Mouse (Mus musculus): Measurements from ENCODE around the gene S1pr2. TPM values are rescaled to one million over a fixed set of nuclear protein-coding genes. Genes with fewer than 3 reads are reported as not detected.
"Not testable (repeated sequence)": the region's sequence is repeated elsewhere in the genome, so short reads cannot be mapped to it uniquely, and the experiment has no call there.

S1pr2 gene
- polyA plus RNA-seq, 1 experiment = 34.0 TPM

- Histone ChIP-seq H3K27ac (ENCODE audit: insufficient read depth, low read length) (no peak overlapping the region), H3K4me3 (ENCODE audit: insufficient read depth, low read length) (no peak overlapping the region), H3K4me1 (ENCODE audit: control insufficient read depth, insufficient read depth, low read length) (no peaks in the 10 kb centered on the region)
- TF ChIP-seq POLR2A (IDR thresholded peaks at IDR 0.05; ENCODE audit: low read depth, low read length) (no peak), CTCF (IDR thresholded peaks at IDR 0.05; ENCODE audit: borderline replicate concordance, insufficient read depth, low read length) (no peak)
Measured at GRCm38 (mm10) chr9:21001651-21002200, 25.1 kb upstream of the S1pr2 start.

- no peaks in the 10 kb centered on the region for H3K4me1 ChIP-seq (ENCODE audit: control insufficient read depth, insufficient read depth, low read length)
Measured at GRCm38 (mm10) chr9:21000811-21001210, 24.2 kb upstream of the S1pr2 start.

GRCm38 (mm10) chr9:20998337-20998736 is 21.8 kb upstream of the S1pr2 start:
- H3K4me1 ChIP-seq (ENCODE audit: control insufficient read depth, insufficient read depth, low read length); H3K27ac ChIP-seq (ENCODE audit: insufficient read depth, low read length); H3K4me3 ChIP-seq (ENCODE audit: insufficient read depth, low read length): not testable (repeated sequence)

More at GRCm38 (mm10) chr9:21000811-21001210, 24.2 kb upstream of the S1pr2 start:
- Histone ChIP-seq H3K4me3 (ENCODE audit: insufficient read depth, low read length) (no peak overlapping the region), H3K27ac (ENCODE audit: insufficient read depth, low read length) (no peak overlapping the region)
- TF ChIP-seq POLR2A (IDR thresholded peaks at IDR 0.05; ENCODE audit: low read depth, low read length) (no peak), CTCF (IDR thresholded peaks at IDR 0.05; ENCODE audit: borderline replicate concordance, insufficient read depth, low read length) (peak; percentile 22; the same call in 1 of the 2 replicates)

- TF ChIP-seq CTCF (IDR thresholded peaks at IDR 0.05; ENCODE audit: borderline replicate concordance, insufficient read depth, low read length) (no peak), POLR2A (IDR thresholded peaks at IDR 0.05; ENCODE audit: low read depth, low read length) (no peak)
- H3K27ac ChIP-seq (ENCODE audit: insufficient read depth, low read length) = no peak overlapping the region
- no peak overlapping the region for H3K4me3 ChIP-seq (ENCODE audit: insufficient read depth, low read length)
- H3K4me1 ChIP-seq (ENCODE audit: control insufficient read depth, insufficient read depth, low read length) = no peaks in the 10 kb centered on the region
Measured at GRCm38 (mm10) chr9:20997065-20997464, 20.5 kb upstream of the S1pr2 start.

GRCm38 (mm10) chr9:20995069-20995468 is 18.5 kb upstream of the S1pr2 start:
- Histone ChIP-seq H3K4me3 (ENCODE audit: insufficient read depth, low read length) (no peak overlapping the region), H3K27ac (ENCODE audit: insufficient read depth, low read length) (no peak overlapping the region)
- TF ChIP-seq CTCF (IDR thresholded peaks at IDR 0.05; ENCODE audit: borderline replicate concordance, insufficient read depth, low read length) = no peak
- TF ChIP-seq POLR2A (IDR thresholded peaks at IDR 0.05; ENCODE audit: low read depth, low read length) = no peak

GRCm38 (mm10) chr9:20993165-20993898 is 16.8 kb upstream of the S1pr2 start:
- no peak overlapping the region for H3K4me3 ChIP-seq (ENCODE audit: insufficient read depth, low read length)
- no peak overlapping the region for H3K27ac ChIP-seq (ENCODE audit: insufficient read depth, low read length)
- no peaks in the 10 kb centered on the region for H3K4me1 ChIP-seq (ENCODE audit: control insufficient read depth, insufficient read depth, low read length)
- TF ChIP-seq CTCF (IDR thresholded peaks at IDR 0.05; ENCODE audit: borderline replicate concordance, insufficient read depth, low read length) (no peak), POLR2A (IDR thresholded peaks at IDR 0.05; ENCODE audit: low read depth, low read length) (no peak)

More at GRCm38 (mm10) chr9:20995069-20995468, 18.5 kb upstream of the S1pr2 start:
- no peaks in the 10 kb centered on the region for H3K4me1 ChIP-seq (ENCODE audit: control insufficient read depth, insufficient read depth, low read length)

GRCm38 (mm10) chr9:20991587-20991986 is 15.0 kb upstream of the S1pr2 start:
- no peaks in the 10 kb centered on the region for H3K4me1 ChIP-seq (ENCODE audit: control insufficient read depth, insufficient read depth, low read length)
- no peak overlapping the region for H3K27ac ChIP-seq (ENCODE audit: insufficient read depth, low read length)
- no peak overlapping the region for H3K4me3 ChIP-seq (ENCODE audit: insufficient read depth, low read length)
- TF ChIP-seq POLR2A (IDR thresholded peaks at IDR 0.05; ENCODE audit: low read depth, low read length) = no peak
- no peak for TF ChIP-seq CTCF (IDR thresholded peaks at IDR 0.05; ENCODE audit: borderline replicate concordance, insufficient read depth, low read length)

- TF ChIP-seq POLR2A (IDR thresholded peaks at IDR 0.05; ENCODE audit: low read depth, low read length) (no peak), CTCF (IDR thresholded peaks at IDR 0.05; ENCODE audit: borderline replicate concordance, insufficient read depth, low read length) (no peak)
- H3K4me1 ChIP-seq (ENCODE audit: control insufficient read depth, insufficient read depth, low read length) = no peaks in the 10 kb centered on the region
- H3K27ac ChIP-seq (ENCODE audit: insufficient read depth, low read length) = no peak overlapping the region
- H3K4me3 ChIP-seq (ENCODE audit: insufficient read depth, low read length) = no peak overlapping the region
Measured at GRCm38 (mm10) chr9:20990861-20991260, 14.3 kb upstream of the S1pr2 start.

GRCm38 (mm10) chr9:20987953-20988352 is 11.4 kb upstream of the S1pr2 start:
- TF ChIP-seq POLR2A (IDR thresholded peaks at IDR 0.05; ENCODE audit: low read depth, low read length) = no peak
- TF ChIP-seq CTCF (IDR thresholded peaks at IDR 0.05; ENCODE audit: borderline replicate concordance, insufficient read depth, low read length) = no peak
- Histone ChIP-seq H3K27ac (ENCODE audit: insufficient read depth, low read length) (no peak overlapping the region), H3K4me3 (ENCODE audit: insufficient read depth, low read length) (no peak overlapping the region), H3K4me1 (ENCODE audit: control insufficient read depth, insufficient read depth, low read length) (no peaks in the 10 kb centered on the region)

GRCm38 (mm10) chr9:20986952-20987686 is 10.5 kb upstream of the S1pr2 start:
- no peak overlapping the region for H3K27ac ChIP-seq (ENCODE audit: insufficient read depth, low read length)
- H3K4me3 ChIP-seq (ENCODE audit: insufficient read depth, low read length) = no peak overlapping the region
- no peaks in the 10 kb centered on the region for H3K4me1 ChIP-seq (ENCODE audit: control insufficient read depth, insufficient read depth, low read length)
- no peak for TF ChIP-seq CTCF (IDR thresholded peaks at IDR 0.05; ENCODE audit: borderline replicate concordance, insufficient read depth, low read length)
- no peak for TF ChIP-seq POLR2A (IDR thresholded peaks at IDR 0.05; ENCODE audit: low read depth, low read length)
